ENCODE assay signal across 8 mouse cellular contexts in genomic region chr12:25124431-25125238, GRCm38 (mm10). TPM values are rescaled to one million over a fixed set of nuclear protein-coding genes. Genes with fewer than 3 reads are reported as not detected.
DNase-seq lines count a peak whose midpoint lies in the region; ATAC-seq and TF ChIP-seq lines count a peak whose summit lies in the region.

No protein-coding gene starts in this region.

- no peak overlapping the region for H3K4me2 ChIP-seq in forebrain, postnatal 0 days (ENCODE audit: low read depth)
- no peak overlapping the region; the same call in 1 of the 2 replicates for H3K4me2 ChIP-seq in hindbrain, embryonic 14.5 days (replicated peaks)
- H3K4me2 ChIP-seq in midbrain, embryonic 16.5 days (ENCODE audit: low read length) = no peak overlapping the region

- WGBS in forebrain, embryonic 10.5 days = 3% methylated on average over 19 of the region's 19 CpGs
- 15% methylated on average over 19 of the region's 19 CpGs for WGBS in forebrain, postnatal 0 days
- WGBS in embryonic facial prominence, embryonic 10.5 days = 4% methylated on average over 19 of the region's 19 CpGs
- WGBS in hindbrain, embryonic 14.5 days = 4% methylated on average over 19 of the region's 19 CpGs
- WGBS in midbrain, embryonic 16.5 days = 15% methylated on average over 19 of the region's 19 CpGs

- no peak for TF ChIP-seq CTCF in forebrain, postnatal 0 days (IDR thresholded peaks at IDR 0.05; ENCODE audit: low read depth)

- no peaks in the 10 kb centered on the region for H3K36me3 ChIP-seq in forebrain, embryonic 10.5 days (replicated peaks)
- H3K36me3 ChIP-seq in forebrain, postnatal 0 days (ENCODE audit: insufficient read depth) = no peaks in the 10 kb centered on the region
- H3K36me3 ChIP-seq in embryonic facial prominence, embryonic 10.5 days (replicated peaks) = no peaks in the 10 kb centered on the region
- no peaks in the 10 kb centered on the region for H3K36me3 ChIP-seq in hindbrain, embryonic 14.5 days (replicated peaks; ENCODE audit: control insufficient read depth, insufficient read depth)
- no peaks in the 10 kb centered on the region for H3K36me3 ChIP-seq in midbrain, embryonic 16.5 days (ENCODE audit: control insufficient read depth, insufficient read depth, low read length)

- peaks cover 37% of the 10 kb centered on the region for H3K27me3 ChIP-seq in forebrain, embryonic 10.5 days (ENCODE audit: poor library complexity, severe bottlenecking)
- no peaks in the 10 kb centered on the region for H3K27me3 ChIP-seq in forebrain, postnatal 0 days (ENCODE audit: insufficient read depth, low read length)
- peaks cover 36% of the 10 kb centered on the region for H3K27me3 ChIP-seq in embryonic facial prominence, embryonic 10.5 days (replicated peaks; ENCODE audit: low read depth, poor library complexity, severe bottlenecking)
- H3K27me3 ChIP-seq in hindbrain, embryonic 14.5 days (ENCODE audit: control insufficient read depth, insufficient read depth, low read length) = 0 out of 2 replicates have a peak, but pooled peaks cover 4% of the 10 kb centered on the region
- peaks cover 5% of the 10 kb centered on the region; the same call in 1 of the 2 replicates for H3K27me3 ChIP-seq in midbrain, embryonic 16.5 days (ENCODE audit: control insufficient read depth, insufficient read depth, low read depth, low read length)

- intact Hi-C loops in gastrocnemius, postnatal 14 days (cut with DNase I; ENCODE audit: low total_unique reads) = no loop called here

- no peak overlapping the region for H3K9ac ChIP-seq in forebrain, postnatal 0 days
- no peak overlapping the region for H3K9ac ChIP-seq in hindbrain, embryonic 14.5 days
- H3K9ac ChIP-seq in midbrain, embryonic 16.5 days (ENCODE audit: low read depth, low read length) = no peak overlapping the region

- H3K4me3 ChIP-seq in forebrain, embryonic 10.5 days = peak overlapping the region; percentile 33
- H3K4me3 ChIP-seq in forebrain, postnatal 0 days (ENCODE audit: low read depth, low read length) = no peak overlapping the region
- H3K4me3 ChIP-seq in embryonic facial prominence, embryonic 10.5 days = peak overlapping the region; percentile 35
- H3K4me3 ChIP-seq in hindbrain, embryonic 14.5 days (replicated peaks; ENCODE audit: low read length) = no peak overlapping the region
- H3K4me3 ChIP-seq in midbrain, embryonic 16.5 days (ENCODE audit: low read depth, low read length) = no peak overlapping the region

- peaks cover 91% of the 10 kb centered on the region for H3K4me1 ChIP-seq in forebrain, embryonic 10.5 days
- H3K4me1 ChIP-seq in forebrain, postnatal 0 days (ENCODE audit: insufficient read depth) = no peaks in the 10 kb centered on the region
- H3K4me1 ChIP-seq in embryonic facial prominence, embryonic 10.5 days = peaks cover 58% of the 10 kb centered on the region
- H3K4me1 ChIP-seq in hindbrain, embryonic 14.5 days (replicated peaks; ENCODE audit: control insufficient read depth, insufficient read depth, low read length) = peaks cover 18% of the 10 kb centered on the region
- H3K4me1 ChIP-seq in midbrain, embryonic 16.5 days (ENCODE audit: control insufficient read depth, insufficient read depth, low read length) = peaks cover 3% of the 10 kb centered on the region; the same call in 1 of the 2 replicates

- H3K9me3 ChIP-seq in forebrain, embryonic 10.5 days = peaks cover 5% of the 10 kb centered on the region
- H3K9me3 ChIP-seq in forebrain, postnatal 0 days (ENCODE audit: low read length) = no peaks in the 10 kb centered on the region
- H3K9me3 ChIP-seq in embryonic facial prominence, embryonic 10.5 days = no peaks in the 10 kb centered on the region; the same call in 1 of the 2 replicates
- H3K9me3 ChIP-seq in hindbrain, embryonic 14.5 days (ENCODE audit: control insufficient read depth, low read length) = no peaks in the 10 kb centered on the region
- no peaks in the 10 kb centered on the region for H3K9me3 ChIP-seq in midbrain, embryonic 16.5 days (replicated peaks; ENCODE audit: control insufficient read depth, low read length, poor library complexity, severe bottlenecking)

- no peak for ATAC-seq in forebrain, postnatal 0 days
- peak; percentile 88 for ATAC-seq in hindbrain, embryonic 14.5 days (ENCODE audit: low FRiP score)
- peak; percentile 84 for ATAC-seq in midbrain, embryonic 16.5 days

- DNase-seq in forebrain, embryonic 10.5 days (ENCODE audit: extremely low spot score, low spot score) = peak; percentile 86
- no peak for DNase-seq in forebrain, postnatal 0 days
- DNase-seq in embryonic facial prominence, embryonic 10.5 days (ENCODE audit: low spot score) = peak; percentile 78
- DNase-seq in hindbrain, embryonic 14.5 days (ENCODE audit: low spot score) = peak; percentile 36
- no peak for DNase-seq in lung, adult 18-20 months
- DNase-seq in adrenal gland, postnatal 36 days = no peak
- no peak for DNase-seq in gastrocnemius, postnatal 14 days

- H3K27ac ChIP-seq in forebrain, embryonic 10.5 days = peak overlapping the region; percentile 88
- no peak overlapping the region for H3K27ac ChIP-seq in forebrain, postnatal 0 days (ENCODE audit: low read depth, low read length)
- H3K27ac ChIP-seq in embryonic facial prominence, embryonic 10.5 days (replicated peaks) = peak overlapping the region; percentile 70
- 0 out of 2 replicates have a peak overlapping the region, but pooled peaks have one; percentile 5 for H3K27ac ChIP-seq in hindbrain, embryonic 14.5 days
- no peak overlapping the region for H3K27ac ChIP-seq in midbrain, embryonic 16.5 days (ENCODE audit: low read length)

RNA-seq across cellular contexts. Expression of gene Id2, which starts 27.7 kb away (rescaled TPM):
- 180 and 197 TPM in 2 replicates for polyA plus RNA-seq in forebrain, embryonic 10.5 days (2016; fragmentation: Nextera tagmentation; extraction: Ambion mirVana)
- 239 and 261 TPM in 2 replicates for total RNA-seq in forebrain, postnatal 0 days (2014; rRNA removed)
- 515 and 851 TPM in 2 replicates for polyA plus RNA-seq in forebrain, postnatal 0 days (2015; fragmentation: Nextera tagmentation; extraction: Ambion mirVana)
- polyA plus RNA-seq in embryonic facial prominence, embryonic 10.5 days (2016; fragmentation: Nextera tagmentation; extraction: Ambion mirVana) = 400 and 403 TPM in 2 replicates
- 314 and 316 TPM in 2 replicates for polyA plus RNA-seq in hindbrain, embryonic 14.5 days (2014; fragmentation: Nextera tagmentation; extraction: Ambion mirVana)
- 140 and 176 TPM in 2 replicates for polyA plus RNA-seq in midbrain, embryonic 16.5 days (2015; fragmentation: Nextera tagmentation; extraction: Ambion mirVana)
- 100 to 1,000 TPM; 247 to 491 TPM for total RNA-seq in adrenal gland, postnatal 36 days (2021)
- 1 to 10 TPM; 6.5 to 8.0 TPM for total RNA-seq in gastrocnemius, postnatal 14 days (2021)

Comparison
In these comparisons a context has a peak if more than half of its experiments do, and no peak if none do; other contexts are left out.
1. DNase-seq: peak in forebrain, embryonic 10.5 days (single experiment), embryonic facial prominence, embryonic 10.5 days (single experiment) and hindbrain, embryonic 14.5 days (single experiment); none in forebrain, postnatal 0 days (single experiment), lung, adult 18-20 months (0 of 2), adrenal gland, postnatal 36 days (0 of 2) and gastrocnemius, postnatal 14 days (single experiment).
2. H3K27ac ChIP-seq: peak in forebrain, embryonic 10.5 days (single experiment), embryonic facial prominence, embryonic 10.5 days (single experiment) and hindbrain, embryonic 14.5 days (single experiment); none in forebrain, postnatal 0 days (single experiment) and midbrain, embryonic 16.5 days (single experiment).
3. H3K4me3 ChIP-seq: peak in forebrain, embryonic 10.5 days (single experiment) and embryonic facial prominence, embryonic 10.5 days (single experiment); none in forebrain, postnatal 0 days (single experiment), hindbrain, embryonic 14.5 days (single experiment) and midbrain, embryonic 16.5 days (single experiment).